Mouse (Mus musculus): Measurements from ENCODE around the gene Mrps10. TPM values are rescaled to one million over a fixed set of nuclear protein-coding genes. Genes with fewer than 3 reads are reported as not detected.
A peak's percentile ranks its signal among the peaks of the same experiment; 100 is the strongest.

Gene Mrps10
- total RNA-seq (2014; rRNA removed) (33.7 and 38.5 TPM in 2 replicates), polyA plus RNA-seq (2012; rRNA removed) (33.9 and 35.3 TPM in 2 replicates)

DNA sequence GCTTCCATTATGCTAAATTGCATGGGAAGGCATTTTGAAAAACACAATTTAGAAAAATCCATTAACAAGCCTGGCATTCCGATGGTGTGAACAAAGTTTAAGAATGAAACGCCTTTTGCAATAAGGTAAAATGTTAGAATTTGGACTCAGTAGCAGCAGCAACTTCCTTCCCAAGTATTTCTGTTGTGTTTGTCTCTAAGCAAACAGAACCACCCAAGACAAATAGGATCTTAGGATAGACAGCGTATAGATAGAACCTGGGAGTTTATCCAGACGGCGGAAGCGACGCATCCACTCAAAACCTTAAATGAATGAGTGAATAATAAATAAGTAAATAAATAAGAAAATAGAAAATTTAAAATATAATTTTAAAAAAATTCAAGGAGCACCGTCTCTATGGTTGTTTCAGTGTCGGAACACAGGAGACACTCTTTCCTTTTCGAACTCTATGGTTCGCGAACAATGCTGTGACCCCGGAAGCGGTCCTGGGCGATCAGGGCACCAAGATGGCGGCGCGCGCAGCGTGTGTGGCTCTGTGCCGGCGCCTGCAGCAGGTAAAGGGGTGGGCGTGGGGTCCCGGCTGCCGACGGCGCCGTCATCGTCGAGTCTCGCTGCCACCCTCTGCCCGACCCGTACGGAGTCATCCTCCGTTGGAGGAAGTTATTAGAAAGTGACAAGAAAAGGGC, at the start of gene Mrps10:
Gene Mrps10 (plus strand): TSS at position 487 of the 686 bp plus-strand sequence.
- 0 out of 2 replicates have a peak, but pooled peaks have one; percentile 30 for TF ChIP-seq POLR2A (IDR thresholded peaks at IDR 0.05; ENCODE audit: extremely low read depth, insufficient read depth, low read length)
- no peak for TF ChIP-seq CTCF (IDR thresholded peaks at IDR 0.05; ENCODE audit: low read depth, low read length)
- peak within 1 kb of the TSS; percentile 93 for H3K9ac ChIP-seq (ENCODE audit: low read depth, low read length)
- peaks cover 11% of the 10 kb centered on the region for H3K36me3 ChIP-seq (ENCODE audit: control insufficient read depth, insufficient read depth, low read length)
- 2% methylated on average over 35 of the region's 35 CpGs for WGBS
- no peaks in the 10 kb centered on the region for H3K27me3 ChIP-seq (ENCODE audit: control insufficient read depth, insufficient read depth, low read length)
- peaks cover 12% of the 10 kb centered on the region for H3K4me1 ChIP-seq (ENCODE audit: control insufficient read depth, insufficient read depth, low read length)
- H3K79me2 ChIP-seq (ENCODE audit: control insufficient read depth, insufficient read depth, low read length) = peaks cover 4% of the 10 kb centered on the region; the same call in 1 of the 2 replicates
- H3K4me3 ChIP-seq (ENCODE audit: insufficient read depth, low read depth, low read length) = peak within 1 kb of the TSS; percentile 97
- peak within 1 kb of the TSS; percentile 71 for H3K27ac ChIP-seq (replicated peaks; ENCODE audit: insufficient read depth, low read depth, low read length)
- DNase-seq (ENCODE audit: extremely low read depth, low read depth, low spot score) = peak; percentile 81

DNA sequence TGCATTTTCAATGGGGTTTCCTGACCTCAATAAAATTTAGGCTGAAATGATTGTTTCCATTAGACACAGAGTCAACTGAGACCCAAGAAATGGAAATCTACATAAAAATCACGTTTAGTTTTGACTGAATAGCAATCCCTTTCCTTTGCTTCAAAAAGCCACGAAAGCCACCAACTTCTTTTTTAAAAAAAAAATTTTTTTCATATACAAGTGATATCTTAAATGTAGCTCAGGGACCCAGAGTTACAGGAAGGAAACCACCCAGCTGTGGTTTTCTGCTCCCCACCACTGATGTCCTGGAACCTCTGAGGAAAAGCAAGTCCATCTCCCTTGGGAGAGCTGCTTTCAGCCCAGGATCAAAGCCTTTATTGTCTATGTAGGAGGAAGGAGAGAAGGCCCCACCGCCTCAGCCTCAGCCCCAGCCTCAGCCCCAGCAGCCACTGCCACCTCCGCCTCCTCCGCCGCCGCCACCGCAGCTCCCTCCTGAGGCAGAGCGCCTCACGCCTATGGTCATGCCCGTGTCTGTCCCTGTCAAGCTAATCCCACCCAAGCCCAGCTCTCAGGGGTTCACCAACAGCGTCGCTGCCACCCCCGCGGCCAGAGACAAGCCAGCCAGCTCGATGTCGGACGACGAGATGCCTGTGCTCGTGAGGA, 49.6 kb upstream of the Mrps10 start:
- 89% methylated on average over 20 of the region's 20 CpGs for WGBS
- no peak overlapping the region for H3K9ac ChIP-seq (ENCODE audit: low read depth, low read length)
- H3K79me2 ChIP-seq (ENCODE audit: control insufficient read depth, insufficient read depth, low read length) = no peaks in the 10 kb centered on the region
- H3K27me3 ChIP-seq (ENCODE audit: control insufficient read depth, insufficient read depth, low read length) = no peaks in the 10 kb centered on the region
- TF ChIP-seq CTCF (IDR thresholded peaks at IDR 0.05; ENCODE audit: low read depth, low read length) (no peak), POLR2A (IDR thresholded peaks at IDR 0.05; ENCODE audit: extremely low read depth, insufficient read depth, low read length) (no peak)
- no peak overlapping the region for H3K27ac ChIP-seq (replicated peaks; ENCODE audit: insufficient read depth, low read depth, low read length)
- no peak overlapping the region for H3K4me3 ChIP-seq (ENCODE audit: insufficient read depth, low read depth, low read length)
- no peaks in the 10 kb centered on the region for H3K36me3 ChIP-seq (ENCODE audit: control insufficient read depth, insufficient read depth, low read length)
- DNase-seq (ENCODE audit: extremely low read depth, low read depth, low spot score) = no peak
- no peaks in the 10 kb centered on the region for H3K4me1 ChIP-seq (ENCODE audit: control insufficient read depth, insufficient read depth, low read length)

GRCm38 (mm10) chr17:47319761-47320160, 48.9 kb upstream of the Mrps10 start:
- Histone ChIP-seq H3K36me3 (ENCODE audit: control insufficient read depth, insufficient read depth, low read length) (no peaks in the 10 kb centered on the region), H3K4me1 (ENCODE audit: control insufficient read depth, insufficient read depth, low read length) (no peaks in the 10 kb centered on the region), H3K9ac (ENCODE audit: low read depth, low read length) (no peak overlapping the region), H3K4me3 (ENCODE audit: insufficient read depth, low read depth, low read length) (no peak overlapping the region), H3K27ac (replicated peaks; ENCODE audit: insufficient read depth, low read depth, low read length) (no peak overlapping the region), H3K27me3 (ENCODE audit: control insufficient read depth, insufficient read depth, low read length) (no peaks in the 10 kb centered on the region), H3K79me2 (ENCODE audit: control insufficient read depth, insufficient read depth, low read length) (no peaks in the 10 kb centered on the region)
- 92% methylated on average over 12 of the region's 12 CpGs for WGBS
- TF ChIP-seq CTCF (IDR thresholded peaks at IDR 0.05; ENCODE audit: low read depth, low read length) = no peak
- TF ChIP-seq POLR2A (IDR thresholded peaks at IDR 0.05; ENCODE audit: extremely low read depth, insufficient read depth, low read length) = no peak
- no peak for DNase-seq (ENCODE audit: extremely low read depth, low read depth, low spot score)

GRCm38 (mm10) chr17:47322128-47322990, 46.3 kb upstream of the Mrps10 start:
- no peak for DNase-seq (ENCODE audit: extremely low read depth, low read depth, low spot score)
- Histone ChIP-seq H3K27me3 (ENCODE audit: control insufficient read depth, insufficient read depth, low read length) (no peaks in the 10 kb centered on the region), H3K4me1 (ENCODE audit: control insufficient read depth, insufficient read depth, low read length) (no peaks in the 10 kb centered on the region), H3K79me2 (ENCODE audit: control insufficient read depth, insufficient read depth, low read length) (no peaks in the 10 kb centered on the region), H3K9ac (ENCODE audit: low read depth, low read length) (no peak overlapping the region), H3K27ac (replicated peaks; ENCODE audit: insufficient read depth, low read depth, low read length) (no peak overlapping the region), H3K4me3 (ENCODE audit: insufficient read depth, low read depth, low read length) (no peak overlapping the region), H3K36me3 (ENCODE audit: control insufficient read depth, insufficient read depth, low read length) (no peaks in the 10 kb centered on the region)
- TF ChIP-seq CTCF (IDR thresholded peaks at IDR 0.05; ENCODE audit: low read depth, low read length) (no peak), POLR2A (IDR thresholded peaks at IDR 0.05; ENCODE audit: extremely low read depth, insufficient read depth, low read length) (no peak)
- WGBS = 89% methylated on average over 22 of the region's 22 CpGs

DNA sequence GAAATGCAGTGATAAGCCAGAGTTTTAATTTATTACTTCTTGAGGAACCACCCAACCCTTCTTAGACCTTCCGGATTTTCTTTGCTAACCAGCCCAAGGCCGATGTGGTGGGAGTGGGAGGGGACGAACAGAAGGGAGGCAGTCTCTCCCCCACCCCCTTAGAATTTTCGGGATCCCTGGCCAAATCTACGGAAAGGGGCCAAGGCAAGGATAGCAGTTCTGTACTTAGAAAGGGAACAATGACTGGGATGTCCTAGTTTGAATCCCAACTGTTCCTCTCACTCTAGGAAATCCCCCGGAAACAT, 45.7 kb upstream of the Mrps10 start:
- no peak for TF ChIP-seq POLR2A (IDR thresholded peaks at IDR 0.05; ENCODE audit: extremely low read depth, insufficient read depth, low read length)
- TF ChIP-seq CTCF (IDR thresholded peaks at IDR 0.05; ENCODE audit: low read depth, low read length) = no peak
- H3K9ac ChIP-seq (ENCODE audit: low read depth, low read length) = no peak overlapping the region
- no peaks in the 10 kb centered on the region for H3K79me2 ChIP-seq (ENCODE audit: control insufficient read depth, insufficient read depth, low read length)
- WGBS = 91% methylated on average over 6 of the region's 6 CpGs
- no peak for DNase-seq (ENCODE audit: extremely low read depth, low read depth, low spot score)
- no peaks in the 10 kb centered on the region for H3K36me3 ChIP-seq (ENCODE audit: control insufficient read depth, insufficient read depth, low read length)
- no peak overlapping the region for H3K4me3 ChIP-seq (ENCODE audit: insufficient read depth, low read depth, low read length)
- H3K4me1 ChIP-seq (ENCODE audit: control insufficient read depth, insufficient read depth, low read length) = no peaks in the 10 kb centered on the region
- no peaks in the 10 kb centered on the region for H3K27me3 ChIP-seq (ENCODE audit: control insufficient read depth, insufficient read depth, low read length)
- no peak overlapping the region for H3K27ac ChIP-seq (replicated peaks; ENCODE audit: insufficient read depth, low read depth, low read length)
